ENCODE assay signal across 21 mouse cellular contexts in genomic region chr11:108244241-108244640, GRCm38 (mm10).
DNase-seq lines count a peak whose midpoint lies in the region; ATAC-seq and TF ChIP-seq lines count a peak whose summit lies in the region.
"Had no signal": no experiment of that assay in that cellular context is flagged by ENCODE, and none has a peak within 500 bp of the region (broad histone marks: within the 10 kb centered on the region; RNA-seq: fewer than 3 reads in every experiment).

No protein-coding gene starts in this region.

- H3K27me3 ChIP-seq in CH12.LX (replicated peaks), result no peaks in the 10 kb centered on the region
- H3K27me3 ChIP-seq in midbrain, postnatal 0 days (ENCODE audit: insufficient read depth, low read length), result no peaks in the 10 kb centered on the region
- no peaks in the 10 kb centered on the region for H3K27me3 ChIP-seq in midbrain, embryonic 10.5 days (ENCODE audit: low read depth, poor library complexity, severe bottlenecking)
- H3K27me3 ChIP-seq: forebrain, embryonic 13.5 days; heart, embryonic 13.5 days; liver, embryonic 12.5 days; midbrain, embryonic 15.5 days; Patski had no signal

- dilution Hi-C loops in CH12.LX (cut with MboI; ENCODE audit: extremely low pct_ligation_motif_present, extremely low pct_unique_long_range_greater_than_20kb, low sequenced_read_pairs), result no loop called here

- H3K4me2 ChIP-seq in CH12.LX (ENCODE audit: insufficient read depth, low read depth, poor library complexity, severe bottlenecking), result no peak overlapping the region
- no peak overlapping the region for H3K4me2 ChIP-seq in midbrain, postnatal 0 days (ENCODE audit: low read depth, low read length, poor library complexity, severe bottlenecking)
- H3K4me2 ChIP-seq: forebrain, embryonic 13.5 days; heart, embryonic 13.5 days; hindbrain, embryonic 14.5 days; liver, embryonic 12.5 days; midbrain, embryonic 15.5 days had no signal

- in situ Hi-C loops in CH12.LX (cut with MboI; ENCODE audit: low pct_ligation_motif_present, low pct_unique_long_range_greater_than_20kb, low sequenced_read_pairs), result no loop called here

- peak; percentile 46 to 55 for DNase-seq in B cell, adult 2 months
- peak; percentile 66 for DNase-seq in CH12.LX (ENCODE audit: extremely low read depth)
- DNase-seq in testis, postnatal 14 days (ENCODE audit: low spot score), result no peak
- DNase-seq in midbrain, postnatal 0 days (ENCODE audit: low spot score), result no peak
- DNase-seq in midbrain, embryonic 10.5 days (ENCODE audit: low spot score), result no peak
- DNase-seq: adrenal gland, postnatal 14 days; cerebellum, adult 11 months; heart, adult 11 months; kidney, postnatal 36 days; right cerebral cortex, adult 18-20 months; thymus, postnatal 4 days had no signal

- TF ChIP-seq EP300 in CH12.LX (IDR thresholded peaks at IDR 0.05; ENCODE audit: low read length), result 0 out of 2 replicates have a peak, but pooled peaks have one; percentile 29

- H3K27ac ChIP-seq in CH12.LX (ENCODE audit: insufficient read depth, low read depth), result 0 out of 2 replicates have a peak overlapping the region, but pooled peaks have one; percentile 13
- no peak overlapping the region for H3K27ac ChIP-seq in midbrain, postnatal 0 days (ENCODE audit: low read depth, low read length)
- no peak overlapping the region for H3K27ac ChIP-seq in midbrain, embryonic 10.5 days (replicated peaks)
- H3K27ac ChIP-seq: forebrain, embryonic 13.5 days; liver, embryonic 12.5 days; midbrain, embryonic 15.5 days had no signal

- no peaks in the 10 kb centered on the region for H3K9me3 ChIP-seq in CH12.LX (replicated peaks; ENCODE audit: low read length)
- H3K9me3 ChIP-seq in midbrain, postnatal 0 days (ENCODE audit: low read length), result no peaks in the 10 kb centered on the region
- no peaks in the 10 kb centered on the region for H3K9me3 ChIP-seq in midbrain, embryonic 10.5 days (replicated peaks)
- H3K9me3 ChIP-seq: forebrain, embryonic 13.5 days; heart, embryonic 13.5 days; liver, embryonic 12.5 days; midbrain, embryonic 15.5 days had no signal

- no peak for TF ChIP-seq POLR2A in CH12.LX (IDR thresholded peaks at IDR 0.05; ENCODE audit: low read depth, low read length)

- peak; percentile 38 for ATAC-seq in granulocyte monocyte progenitor cell, adult 5-6 weeks (replicated peaks; ENCODE audit: poor library complexity, severe bottlenecking)
- ATAC-seq in monocyte, adult 5-6 weeks (replicated peaks; ENCODE audit: insufficient number of reproducible peaks, low FRiP score, low TSS enrichment, poor library complexity, severe bottlenecking), result peak; percentile 47; the same call in 1 of the 2 replicates
- no peak for ATAC-seq in cerebellum, adult (ENCODE audit: insufficient number of reproducible peaks, low FRiP score, low TSS enrichment)
- no peak for ATAC-seq in midbrain, postnatal 0 days (ENCODE audit: low FRiP score)
- ATAC-seq: forebrain, embryonic 13.5 days; intestine, embryonic 16.5 days; liver, embryonic 12.5 days; midbrain, embryonic 15.5 days; Patski had no signal

- peaks cover 0 to 42% of the 10 kb centered on the region in 2 experiments for H3K36me3 ChIP-seq in CH12.LX (replicated peaks in 1 of 2; ENCODE audit: control insufficient read depth in 1 of 2, insufficient read depth in 1 of 2, low read length in 1 of 2)
- H3K36me3 ChIP-seq in midbrain, postnatal 0 days (ENCODE audit: insufficient read depth, low read length), result no peaks in the 10 kb centered on the region
- no peaks in the 10 kb centered on the region for H3K36me3 ChIP-seq in midbrain, embryonic 10.5 days
- H3K36me3 ChIP-seq: heart, embryonic 13.5 days; liver, embryonic 12.5 days; midbrain, embryonic 15.5 days had no signal

- TF ChIP-seq RAD21 in CH12.LX (IDR thresholded peaks at IDR 0.05; ENCODE audit: low read depth, low read length), result no peak

- H3K9ac ChIP-seq in CH12.LX (ENCODE audit: insufficient read depth, low read depth), result no peak overlapping the region
- no peak overlapping the region for H3K9ac ChIP-seq in midbrain, postnatal 0 days (replicated peaks; ENCODE audit: low read length, poor library complexity, severe bottlenecking)
- H3K9ac ChIP-seq: forebrain, embryonic 13.5 days; heart, embryonic 13.5 days; hindbrain, embryonic 14.5 days; liver, embryonic 12.5 days; midbrain, embryonic 15.5 days had no signal

- 65% methylated on average over 2 of the region's 2 CpGs for WGBS in midbrain, postnatal 0 days
- 91% methylated on average over 2 of the region's 2 CpGs for WGBS in midbrain, embryonic 10.5 days

- TF ChIP-seq CTCF in CH12.LX (conservative IDR thresholded peaks at IDR 0.05 in 1 of 2, IDR thresholded peaks at IDR 0.05 in 1 of 2; ENCODE audit: low read depth in 2 of 2, low read length in 2 of 2), result no peak
- no peak for TF ChIP-seq CTCF in midbrain, postnatal 0 days (IDR thresholded peaks at IDR 0.05)

- peaks cover 20% of the 10 kb centered on the region for H3K79me2 ChIP-seq in CH12.LX (replicated peaks; ENCODE audit: control insufficient read depth, extremely low read depth, insufficient read depth, poor library complexity, severe bottlenecking)

- H3K4me3 ChIP-seq in CH12.LX (replicated peaks in 1 of 3; ENCODE audit: low read depth in 2 of 3, low read length in 2 of 3, poor library complexity in 1 of 3), result no peak overlapping the region
- H3K4me3 ChIP-seq in midbrain, postnatal 0 days (ENCODE audit: low read depth, low read length), result no peak overlapping the region
- no peak overlapping the region for H3K4me3 ChIP-seq in midbrain, embryonic 10.5 days
- H3K4me3 ChIP-seq: forebrain, embryonic 13.5 days; heart, embryonic 13.5 days; liver, embryonic 12.5 days; midbrain, embryonic 15.5 days had no signal

- peaks cover 33 to 100% of the 10 kb centered on the region in 2 experiments for H3K4me1 ChIP-seq in CH12.LX (ENCODE audit: control insufficient read depth in 1 of 2, insufficient read depth in 2 of 2)
- H3K4me1 ChIP-seq in midbrain, postnatal 0 days (ENCODE audit: insufficient read depth, low read length), result peaks cover 5% of the 10 kb centered on the region; the same call in 1 of the 2 replicates
- H3K4me1 ChIP-seq in midbrain, embryonic 10.5 days, result peaks cover 3% of the 10 kb centered on the region; the same call in 1 of the 2 replicates

TF ChIP-seq in CH12.LX, 34 proteins besides CTCF, POLR2A, EP300 and RAD21:
- TF ChIP-seq MEF2A (IDR thresholded peaks at IDR 0.05; ENCODE audit: borderline replicate concordance, low read depth, low read length) (no peak), ETS1 (conservative IDR thresholded peaks at IDR 0.05; ENCODE audit: low read depth, low read length) (peak; percentile 21; the same call in 1 of the 2 replicates), TBP (conservative IDR thresholded peaks at IDR 0.05; ENCODE audit: low read depth, low read length) (0 out of 2 replicates have a peak, but pooled peaks have one; percentile 33), MYC (IDR thresholded peaks at IDR 0.05; ENCODE audit: low read depth, low read length) (no peak), CHD2 (IDR thresholded peaks at IDR 0.05; ENCODE audit: low read length) (no peak), HCFC1 (IDR thresholded peaks at IDR 0.05; ENCODE audit: low read depth, low read length) (peak; percentile 68), PAX5 (IDR thresholded peaks at IDR 0.05; ENCODE audit: low read length) (no peak), UBTF (IDR thresholded peaks at IDR 0.05; ENCODE audit: low read depth, low read length) (no peak), KAT2A (IDR thresholded peaks at IDR 0.05; ENCODE audit: insufficient replicate concordance, low read length) (no peak), NELFE (IDR thresholded peaks at IDR 0.05; ENCODE audit: low read depth, low read length) (no peak), MAX (IDR thresholded peaks at IDR 0.05; ENCODE audit: low read length) (0 out of 2 replicates have a peak, but pooled peaks have one; percentile 46), TCF12 (IDR thresholded peaks at IDR 0.05; ENCODE audit: low read depth, low read length) (no peak), SIN3A (IDR thresholded peaks at IDR 0.05; ENCODE audit: low read length) (no peak), E2F4 (IDR thresholded peaks at IDR 0.05; ENCODE audit: insufficient replicate concordance, low read depth, low read length) (no peak), ELF1 (IDR thresholded peaks at IDR 0.05; ENCODE audit: low read depth, low read length) (peak; percentile 64), ZMIZ1 (IDR thresholded peaks at IDR 0.05; ENCODE audit: low read depth, low read length) (0 out of 2 replicates have a peak, but pooled peaks have one; percentile 41)
TF ChIP-seq in CH12.LX: peak in this region for 6.

Comparison
In these comparisons a context has a peak if more than half of its experiments do, and no peak if none do; other contexts are left out.
1. DNase-seq: peak in B cell, adult 2 months (2 of 2) and CH12.LX (single experiment); none in testis, postnatal 14 days (single experiment), midbrain, postnatal 0 days (single experiment) and midbrain, embryonic 10.5 days (single experiment).
2. ATAC-seq: peak in granulocyte monocyte progenitor cell, adult 5-6 weeks (single experiment) and monocyte, adult 5-6 weeks (single experiment); none in cerebellum, adult (single experiment) and midbrain, postnatal 0 days (single experiment).